Mouse (Mus musculus): ENCODE results near the gene Sfswap.
"Not testable (repeated sequence)": the region's sequence is repeated elsewhere in the genome, so short reads cannot be mapped to it uniquely, and the experiment has no call there.

Sfswap gene

DNA sequence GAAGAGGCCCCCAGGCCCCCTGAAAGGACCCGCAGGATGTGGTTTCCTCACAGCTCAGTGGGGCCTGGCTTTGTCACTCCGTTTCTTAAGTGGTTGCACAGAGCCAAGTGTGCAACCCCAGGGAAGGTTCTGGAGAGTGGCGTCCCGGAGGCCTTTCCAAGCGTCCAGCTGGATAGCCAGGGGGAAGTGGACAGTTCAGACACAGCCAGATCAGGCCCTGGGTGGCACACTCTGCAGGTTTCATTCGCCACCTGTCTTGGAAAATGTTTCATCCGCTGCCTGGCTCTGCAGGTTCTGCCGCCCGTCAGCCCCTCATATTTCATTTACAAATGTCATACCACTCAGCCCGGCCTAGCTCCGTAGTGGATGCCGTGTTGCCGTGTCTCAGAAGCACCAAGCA lies 85.5 kb downstream of the Sfswap start:
- DNase-seq, result no peak

- DNase-seq, result no peak
Measured at GRCm38 (mm10) chr5:129590915-129591314, 89.9 kb downstream of the Sfswap start.

DNA sequence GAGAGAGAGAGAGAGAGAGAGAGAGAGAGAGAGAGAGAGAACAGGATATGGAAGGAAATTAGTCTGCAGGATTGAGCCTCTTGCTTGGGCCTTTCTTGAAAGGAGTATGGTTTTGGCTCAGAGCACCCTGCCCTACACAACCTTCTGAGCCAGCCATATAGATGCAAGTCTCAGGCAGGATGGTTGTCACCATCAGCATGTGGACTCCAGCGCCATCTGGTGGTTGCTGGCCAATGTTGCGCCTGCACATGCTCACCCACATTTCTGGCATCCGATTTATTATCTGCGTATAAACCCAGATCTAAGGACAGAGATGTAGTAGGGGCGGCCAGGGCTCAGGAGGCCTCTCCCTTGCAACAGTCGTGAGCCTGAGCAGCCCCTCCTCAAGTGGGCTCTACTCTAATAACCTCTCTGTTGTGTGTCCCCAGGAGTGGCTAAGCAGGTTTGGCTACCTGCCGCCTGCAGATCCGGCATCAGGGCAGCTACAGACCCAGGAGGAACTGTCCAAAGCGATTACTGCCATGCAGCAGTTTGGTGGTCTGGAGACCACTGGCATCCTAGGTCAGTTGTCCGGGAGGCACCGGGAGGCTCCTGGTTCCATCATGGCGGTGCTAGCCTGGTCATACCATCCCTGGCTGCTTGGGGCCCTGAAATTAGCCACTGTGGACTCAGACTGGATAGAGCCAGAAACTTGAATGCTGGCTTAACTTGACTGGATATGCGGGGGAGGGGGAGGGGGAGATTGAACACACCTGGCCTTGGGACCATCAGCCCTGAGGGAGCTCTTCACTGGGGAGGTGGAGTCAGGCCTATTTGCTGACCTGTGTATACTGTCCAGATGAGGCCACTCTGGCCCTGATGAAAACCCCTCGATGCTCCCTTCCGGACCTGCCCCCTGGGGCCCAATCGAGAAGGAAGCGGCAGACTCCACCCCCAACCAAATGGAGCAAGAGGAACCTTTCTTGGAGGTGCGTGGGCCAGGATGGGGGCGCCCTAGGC lies 93.4 kb downstream of the Sfswap start:
- peak; percentile 77 to 85 for DNase-seq

DNA sequence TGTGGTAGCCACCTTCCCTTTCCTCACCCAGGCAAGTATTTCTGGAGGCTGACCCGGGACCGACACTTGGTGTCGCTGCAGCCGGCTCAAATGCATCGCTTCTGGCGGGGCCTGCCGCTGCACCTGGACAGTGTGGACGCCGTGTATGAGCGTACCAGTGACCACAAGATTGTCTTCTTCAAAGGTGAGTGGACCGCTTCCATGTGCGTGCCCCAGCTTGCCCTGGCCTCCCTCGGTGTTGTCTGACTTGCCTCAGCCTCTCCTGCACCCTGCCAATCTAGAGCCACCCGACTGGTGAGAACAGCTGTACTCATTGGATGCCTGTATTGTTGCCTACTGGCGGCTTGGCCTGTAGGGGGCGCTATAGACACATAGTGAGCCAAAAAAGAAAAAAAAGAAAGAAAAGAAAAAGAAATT lies 101.1 kb downstream of the Sfswap start:
- peak in 1 of 2 experiments; percentile 20 for DNase-seq

DNA sequence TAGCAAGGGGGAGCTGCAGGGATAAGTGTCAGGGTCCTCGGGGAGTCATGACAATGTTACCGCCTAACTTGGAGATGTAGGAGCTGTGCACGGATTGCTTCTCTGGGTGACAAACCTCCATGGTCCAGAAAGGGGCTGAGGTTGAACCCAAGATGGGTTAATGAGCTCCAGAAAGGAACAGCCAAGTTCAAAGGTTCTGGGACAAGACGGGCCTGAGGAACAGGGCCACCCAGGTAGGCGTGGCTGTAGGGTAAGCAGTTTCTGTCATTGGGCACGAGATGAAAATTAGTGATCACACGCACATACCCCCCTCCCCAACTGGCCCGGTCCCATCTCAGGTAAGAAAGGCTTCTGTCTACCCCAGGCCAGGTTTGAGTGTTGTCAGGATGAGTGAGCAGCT lies 106.5 kb downstream of the Sfswap start:
- no peak for DNase-seq

DNA sequence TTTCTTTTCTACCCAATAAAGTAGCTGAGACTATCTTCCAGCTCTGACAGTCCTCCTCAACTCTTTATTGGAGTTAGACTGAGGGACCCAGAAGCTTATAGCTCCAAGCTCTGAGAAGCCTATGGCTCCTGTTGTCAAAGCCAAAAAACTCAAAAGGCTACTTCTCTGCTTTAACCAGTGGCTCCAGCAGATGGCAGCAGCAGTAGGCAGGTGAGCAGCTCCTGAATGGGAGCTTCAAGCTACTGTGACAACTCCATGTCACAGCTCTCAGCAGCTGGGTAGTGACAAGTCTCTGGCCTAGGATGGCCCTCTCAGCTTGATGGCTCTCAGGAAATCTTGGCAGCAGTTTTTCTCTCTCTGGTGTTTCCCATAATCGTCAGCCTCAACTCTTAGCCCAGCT lies 110.0 kb downstream of the Sfswap start:
- DNase-seq, result peak; percentile 49 to 76

GRCm38 (mm10) chr5:129620600-129620999 lies 119.6 kb downstream of the Sfswap start:
- DNase-seq, result not testable (repeated sequence)

Measured in lung, postnatal 4 days (tissue).